Mouse (Mus musculus): ENCODE results near the gene Pitpnm1. TPM values are rescaled to one million over a fixed set of nuclear protein-coding genes. Genes with fewer than 3 reads are reported as not detected.

Pitpnm1 gene
- polyA plus RNA-seq, 1 experiment from 2014 or later: 5.6 TPM

DNA sequence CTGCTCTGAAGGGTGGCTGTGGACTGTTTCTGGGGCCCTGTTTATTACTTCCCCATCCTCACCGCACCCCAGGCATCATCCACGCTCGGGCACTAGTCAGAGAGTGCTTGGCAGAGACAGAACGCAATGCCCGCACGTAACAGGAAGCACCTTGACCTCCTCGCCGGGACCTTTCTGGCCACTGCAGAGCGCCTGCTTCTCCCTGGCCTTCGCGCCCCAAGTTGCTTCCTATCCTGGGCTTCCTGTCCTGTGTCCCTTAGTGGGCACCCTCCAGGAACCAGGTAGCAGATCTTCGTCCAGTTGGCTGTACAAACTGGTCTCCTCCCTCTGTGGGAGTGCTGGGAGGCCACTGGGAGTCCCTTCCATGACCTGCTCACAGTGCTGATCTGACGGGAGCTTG is 1.4 kb upstream of the Pitpnm1 start:
- no peak overlapping the region for H3K27ac ChIP-seq
- H3K4me1 ChIP-seq: peaks cover 53% of the 10 kb centered on the region
- H3K36me3 ChIP-seq: no peaks in the 10 kb centered on the region
- no peak overlapping the region for H3K4me2 ChIP-seq
- H3K27me3 ChIP-seq: peaks cover 36% of the 10 kb centered on the region
- H3K9ac ChIP-seq: no peak overlapping the region
- 92% methylated on average over 13 of the region's 13 CpGs for WGBS
- H3K9me3 ChIP-seq: no peaks in the 10 kb centered on the region
- H3K4me3 ChIP-seq: no peak overlapping the region
- no peak for ATAC-seq (ENCODE audit: insufficient number of reproducible peaks, low FRiP score, low TSS enrichment, low read depth)

DNA sequence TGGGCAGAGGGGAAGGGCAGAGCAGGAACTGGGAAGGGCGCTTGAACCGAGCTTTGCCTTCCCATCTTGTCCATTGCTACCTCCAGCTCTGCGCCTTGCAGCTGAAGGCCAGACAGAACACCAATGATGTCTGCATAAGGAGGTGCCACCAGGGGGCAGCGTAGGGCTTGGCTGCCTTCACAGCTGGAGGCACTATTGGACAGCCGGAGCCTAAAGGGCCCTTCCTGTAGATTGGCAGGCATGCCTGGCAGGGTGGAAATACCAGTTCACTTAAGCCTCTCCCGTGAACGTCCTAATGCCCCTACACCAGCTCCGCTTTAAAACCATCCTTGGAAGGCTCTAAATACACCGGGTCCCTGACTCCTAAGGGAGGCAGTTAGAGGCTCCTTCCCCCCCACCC is 742 bp upstream of the Pitpnm1 start:
- ATAC-seq (ENCODE audit: insufficient number of reproducible peaks, low FRiP score, low TSS enrichment, low read depth): no peak
- peak overlapping the region; percentile 93; the same call in 1 of the 2 replicates for H3K4me2 ChIP-seq
- WGBS: 11% methylated on average over 9 of the region's 9 CpGs

GRCm38 (mm10) chr19:4100718-4101261 is 992 bp downstream of the Pitpnm1 start:
- H3K4me3 ChIP-seq: peak overlapping the region; percentile 43
- H3K27ac ChIP-seq: no peak overlapping the region
- H3K4me1 ChIP-seq: peaks cover 53% of the 10 kb centered on the region
- H3K4me2 ChIP-seq: peak overlapping the region; percentile 93
- WGBS: 2% methylated on average over 52 of the region's 52 CpGs
- H3K9ac ChIP-seq: peak overlapping the region; percentile 33
- H3K9me3 ChIP-seq: no peaks in the 10 kb centered on the region
- no peak for ATAC-seq (ENCODE audit: insufficient number of reproducible peaks, low FRiP score, low TSS enrichment, low read depth)
- no peaks in the 10 kb centered on the region for H3K36me3 ChIP-seq
- H3K27me3 ChIP-seq: peaks cover 36% of the 10 kb centered on the region

More for the DNA sequence above, 742 bp upstream of the Pitpnm1 start:
- H3K9me3 ChIP-seq: no peaks in the 10 kb centered on the region
- H3K36me3 ChIP-seq: no peaks in the 10 kb centered on the region
- H3K27me3 ChIP-seq: peaks cover 36% of the 10 kb centered on the region
- H3K4me3 ChIP-seq: 0 out of 2 replicates have a peak overlapping the region, but pooled peaks have one; percentile 43
- no peak overlapping the region for H3K9ac ChIP-seq
- H3K27ac ChIP-seq: no peak overlapping the region
- H3K4me1 ChIP-seq: peaks cover 53% of the 10 kb centered on the region

- 72% methylated on average over 6 of the region's 6 CpGs for WGBS
- H3K9ac ChIP-seq: no peak overlapping the region
- H3K4me1 ChIP-seq: peaks cover 47% of the 10 kb centered on the region
- peaks cover 36% of the 10 kb centered on the region for H3K27me3 ChIP-seq
- no peak overlapping the region for H3K27ac ChIP-seq
- no peaks in the 10 kb centered on the region for H3K36me3 ChIP-seq
- no peaks in the 10 kb centered on the region for H3K9me3 ChIP-seq
- peak overlapping the region; percentile 43; the same call in 1 of the 2 replicates for H3K4me3 ChIP-seq
- no peak for ATAC-seq (ENCODE audit: insufficient number of reproducible peaks, low FRiP score, low TSS enrichment, low read depth)
- H3K4me2 ChIP-seq: no peak overlapping the region
Observed at GRCm38 (mm10) chr19:4101466-4101865, 1.7 kb downstream of the Pitpnm1 start.

GRCm38 (mm10) chr19:4102049-4102448 is 2.3 kb downstream of the Pitpnm1 start:
- H3K4me2 ChIP-seq: no peak overlapping the region
- no peak overlapping the region for H3K4me3 ChIP-seq
- H3K4me1 ChIP-seq: peaks cover 42% of the 10 kb centered on the region
- H3K36me3 ChIP-seq: no peaks in the 10 kb centered on the region
- peaks cover 36% of the 10 kb centered on the region for H3K27me3 ChIP-seq
- no peak overlapping the region for H3K27ac ChIP-seq
- 88% methylated on average over 2 of the region's 2 CpGs for WGBS
- no peak for ATAC-seq (ENCODE audit: insufficient number of reproducible peaks, low FRiP score, low TSS enrichment, low read depth)
- H3K9ac ChIP-seq: no peak overlapping the region
- no peaks in the 10 kb centered on the region for H3K9me3 ChIP-seq

- Histone ChIP-seq H3K27me3 (peaks cover 36% of the 10 kb centered on the region), H3K27ac (no peak overlapping the region)
- whole genome bisulfite sequencing: 93% methylated on average over 12 of the region's 12 CpGs
Observed at GRCm38 (mm10) chr19:4102626-4103025, 2.8 kb downstream of the Pitpnm1 start.

GRCm38 (mm10) chr19:4103294-4103693 is 3.5 kb downstream of the Pitpnm1 start:
- H3K9me3 ChIP-seq: no peaks in the 10 kb centered on the region
- no peak overlapping the region for H3K4me2 ChIP-seq
- WGBS: 93% methylated on average over 18 of the region's 18 CpGs
- H3K4me1 ChIP-seq: peaks cover 30% of the 10 kb centered on the region
- ATAC-seq (ENCODE audit: insufficient number of reproducible peaks, low FRiP score, low TSS enrichment, low read depth): no peak
- peaks cover 36% of the 10 kb centered on the region for H3K27me3 ChIP-seq
- H3K27ac ChIP-seq: no peak overlapping the region
- no peak overlapping the region for H3K4me3 ChIP-seq
- H3K9ac ChIP-seq: no peak overlapping the region
- no peaks in the 10 kb centered on the region for H3K36me3 ChIP-seq

More at GRCm38 (mm10) chr19:4102626-4103025, 2.8 kb downstream of the Pitpnm1 start:
- Histone ChIP-seq H3K36me3 (no peaks in the 10 kb centered on the region), H3K4me2 (no peak overlapping the region), H3K9ac (no peak overlapping the region), H3K4me1 (peaks cover 36% of the 10 kb centered on the region), H3K9me3 (no peaks in the 10 kb centered on the region), H3K4me3 (no peak overlapping the region)
- ATAC-seq (ENCODE audit: insufficient number of reproducible peaks, low FRiP score, low TSS enrichment, low read depth): no peak

DNA sequence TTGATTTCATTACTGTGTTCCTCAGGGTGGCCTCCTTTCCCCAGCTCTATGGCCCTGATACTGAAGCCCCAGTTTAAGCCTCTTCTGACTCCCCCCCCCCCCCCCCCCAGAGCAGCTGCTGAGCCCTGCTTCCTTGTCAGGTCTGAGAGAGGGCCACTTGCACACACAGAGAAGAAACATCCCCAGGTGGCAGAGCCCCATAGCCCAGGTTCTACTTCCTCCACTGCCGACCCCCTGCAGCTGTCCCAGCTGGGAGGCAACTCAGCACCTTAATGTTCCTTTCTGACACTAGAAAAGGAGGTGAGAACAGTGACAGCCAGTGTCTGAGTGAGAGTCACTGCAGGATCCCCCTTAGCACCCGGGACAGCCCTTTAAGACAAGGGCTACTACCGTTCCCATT is 4.0 kb downstream of the Pitpnm1 start:
- peaks cover 36% of the 10 kb centered on the region for H3K27me3 ChIP-seq
- WGBS: 59% methylated on average over 3 of the region's 3 CpGs
- no peak for ATAC-seq (ENCODE audit: insufficient number of reproducible peaks, low FRiP score, low TSS enrichment, low read depth)
- no peak overlapping the region for H3K27ac ChIP-seq
- no peak overlapping the region for H3K4me2 ChIP-seq
- H3K36me3 ChIP-seq: no peaks in the 10 kb centered on the region
- H3K4me1 ChIP-seq: peaks cover 25% of the 10 kb centered on the region
- no peaks in the 10 kb centered on the region for H3K9me3 ChIP-seq
- no peak overlapping the region for H3K9ac ChIP-seq
- no peak overlapping the region for H3K4me3 ChIP-seq

DNA sequence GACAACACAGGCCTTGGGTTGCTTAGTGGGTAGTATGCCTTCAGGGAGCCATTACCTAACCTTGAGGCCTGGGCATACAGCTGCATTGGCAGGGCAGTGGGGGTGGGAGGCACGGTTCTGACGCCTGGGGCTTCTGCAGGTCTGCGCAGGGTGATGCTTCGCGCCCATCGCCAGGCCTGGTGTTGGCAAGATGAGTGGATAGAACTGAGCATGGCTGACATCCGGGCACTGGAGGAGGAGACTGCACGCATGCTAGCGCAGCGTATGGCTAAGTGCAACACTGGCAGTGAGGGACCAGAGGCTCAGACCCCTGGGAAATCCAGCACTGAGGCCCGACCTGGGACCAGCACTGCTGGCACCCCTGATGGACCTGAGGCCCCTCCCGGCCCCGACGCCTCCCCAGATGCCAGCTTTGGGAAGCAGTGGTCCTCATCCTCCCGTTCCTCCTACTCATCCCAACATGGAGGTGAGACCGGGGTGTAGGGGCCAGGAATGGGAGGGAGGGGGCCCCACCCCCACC is 4.9 kb downstream of the Pitpnm1 start:
- Histone ChIP-seq H3K36me3 (no peaks in the 10 kb centered on the region), H3K9ac (no peak overlapping the region), H3K4me3 (no peak overlapping the region), H3K4me1 (peaks cover 16% of the 10 kb centered on the region), H3K9me3 (no peaks in the 10 kb centered on the region), H3K4me2 (no peak overlapping the region), H3K27ac (no peak overlapping the region), H3K27me3 (peaks cover 31% of the 10 kb centered on the region)
- 87% methylated on average over 16 of the region's 16 CpGs for WGBS
- ATAC-seq (ENCODE audit: insufficient number of reproducible peaks, low FRiP score, low TSS enrichment, low read depth): no peak

GRCm38 (mm10) chr19:4106654-4107053 is 6.9 kb downstream of the Pitpnm1 start:
- WGBS: 91% methylated on average over 14 of the region's 14 CpGs
- H3K27me3 ChIP-seq: peaks cover 12% of the 10 kb centered on the region
- H3K9ac ChIP-seq: no peak overlapping the region

GRCm38 (mm10) chr19:4108535-4108934 is 8.7 kb downstream of the Pitpnm1 start:
- no peak for ATAC-seq (ENCODE audit: insufficient number of reproducible peaks, low FRiP score, low TSS enrichment, low read depth)
- peaks cover 5% of the 10 kb centered on the region for H3K4me1 ChIP-seq
- no peaks in the 10 kb centered on the region for H3K9me3 ChIP-seq
- no peaks in the 10 kb centered on the region for H3K27me3 ChIP-seq
- peaks cover 21% of the 10 kb centered on the region for H3K36me3 ChIP-seq
- H3K27ac ChIP-seq: no peak overlapping the region
- H3K4me2 ChIP-seq: no peak overlapping the region
- WGBS: 80% methylated on average over 9 of the region's 9 CpGs
- H3K4me3 ChIP-seq: no peak overlapping the region
- H3K9ac ChIP-seq: no peak overlapping the region

More at GRCm38 (mm10) chr19:4106654-4107053, 6.9 kb downstream of the Pitpnm1 start:
- Histone ChIP-seq H3K4me3 (no peak overlapping the region), H3K27ac (no peak overlapping the region), H3K4me2 (no peak overlapping the region), H3K9me3 (no peaks in the 10 kb centered on the region), H3K36me3 (peaks cover 3% of the 10 kb centered on the region), H3K4me1 (no peaks in the 10 kb centered on the region)
- no peak for ATAC-seq (ENCODE audit: insufficient number of reproducible peaks, low FRiP score, low TSS enrichment, low read depth)

GRCm38 (mm10) chr19:4112063-4112960 is 12.5 kb downstream of the Pitpnm1 start:
- WGBS: 96% methylated on average over 26 of the region's 26 CpGs
- no peaks in the 10 kb centered on the region for H3K27me3 ChIP-seq
- no peak overlapping the region for H3K27ac ChIP-seq
- no peak overlapping the region for H3K9ac ChIP-seq
- H3K36me3 ChIP-seq: peaks cover 59% of the 10 kb centered on the region
- no peak overlapping the region for H3K4me2 ChIP-seq
- H3K4me3 ChIP-seq: no peak overlapping the region
- no peaks in the 10 kb centered on the region for H3K9me3 ChIP-seq
- no peak for ATAC-seq (ENCODE audit: insufficient number of reproducible peaks, low FRiP score, low TSS enrichment, low read depth)
- peaks cover 18% of the 10 kb centered on the region for H3K4me1 ChIP-seq

Measured in limb, embryonic 15.5 days (tissue).